Mouse (Mus musculus): Measurements from ENCODE around the gene E030018B13Rik. TPM values are rescaled to one million over a fixed set of nuclear protein-coding genes. Genes with fewer than 3 reads are reported as not detected.

The E030018B13Rik gene
- total RNA-seq, 2 experiments from 2014 or later: not detected

DNA sequence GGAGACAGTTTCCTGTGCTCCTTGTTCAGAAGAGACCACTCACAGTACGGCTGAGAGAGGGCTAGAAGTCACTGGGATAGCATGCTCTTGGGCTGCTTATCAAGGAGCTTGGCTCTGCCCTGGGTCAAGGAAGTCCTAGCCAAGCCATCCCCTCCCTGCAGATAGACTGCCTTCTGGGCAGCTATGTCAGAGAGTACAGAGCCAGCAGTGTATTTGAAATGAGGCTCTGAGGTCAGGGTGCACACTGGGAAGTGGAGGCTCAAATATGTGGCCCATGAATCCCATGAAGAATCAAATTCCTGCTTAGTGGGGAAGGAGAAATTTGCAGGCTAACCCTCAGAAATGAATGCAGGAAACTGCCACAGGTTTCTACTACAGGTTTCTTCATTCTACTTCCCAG, 17.9 kb downstream of the E030018B13Rik start:
- intact Hi-C loops (cut with DNase I): no loop called here
- DNase-seq: no peak

GRCm38 (mm10) chr7:63935809-63936187, 19.1 kb downstream of the E030018B13Rik start:
- intact Hi-C loops (cut with DNase I): loop anchor here (2.0 to 5.0 kb wide), 5 partner anchors 38 to 457 kb away; partner anchors contain the start of genes Mcee and Mphosph10
- DNase-seq: peak in 1 of 2 experiments; percentile 45

DNA sequence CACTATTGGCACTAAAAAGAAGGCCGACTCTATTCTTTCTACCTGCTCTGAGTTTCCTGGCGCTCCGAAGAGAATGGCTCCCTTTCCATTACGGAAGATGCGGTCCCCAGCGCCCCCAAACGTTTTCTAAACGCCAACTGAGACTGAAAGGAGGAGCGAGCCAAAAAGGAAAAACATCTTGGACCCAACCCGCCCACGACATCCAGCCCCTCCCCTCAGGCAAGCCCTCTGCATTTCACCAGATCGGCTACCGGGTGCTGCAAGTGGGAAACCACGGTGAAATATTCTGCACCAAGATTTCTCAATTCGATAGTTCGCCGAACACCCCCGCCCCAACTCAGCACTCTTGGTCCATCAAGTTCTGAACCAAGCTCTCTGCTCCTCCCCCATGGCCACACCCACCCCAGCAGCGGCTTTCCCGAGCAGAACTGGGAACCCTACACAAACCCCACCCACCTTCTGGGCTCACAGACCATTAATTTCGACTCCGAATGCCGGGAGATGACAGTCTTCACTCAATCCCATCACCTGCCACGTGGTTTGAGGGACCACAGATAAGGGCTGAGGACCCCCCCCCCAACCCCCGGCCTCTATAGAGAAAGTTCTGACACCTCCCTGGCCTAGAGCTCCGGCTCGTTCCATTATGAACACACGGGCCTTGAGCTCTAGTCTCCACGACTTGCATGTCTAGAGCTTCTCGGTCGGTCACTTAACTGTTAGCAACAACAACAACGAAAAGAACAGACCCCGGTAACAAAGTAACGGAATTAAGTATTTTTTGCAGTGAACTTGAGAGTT, 19.7 kb downstream of the E030018B13Rik start:
- intact Hi-C loops (cut with DNase I): loop anchor here (2.0 to 5.0 kb wide), 5 partner anchors 39 to 456 kb away; partner anchors contain the start of genes Mcee and Mphosph10

GRCm38 (mm10) chr7:63936986-63937235, 20.3 kb downstream of the E030018B13Rik start:
- intact Hi-C loops (cut with DNase I): loop anchor here (2.0 to 5.0 kb wide), 5 partner anchors 40 to 455 kb away; partner anchors contain the start of genes Mcee and Mphosph10
- no peak for DNase-seq

More for the DNA sequence above, 19.7 kb downstream of the E030018B13Rik start:
- peak; percentile 81 to 86 for DNase-seq

GRCm38 (mm10) chr7:63937236-63938065, 20.8 kb downstream of the E030018B13Rik start:
- intact Hi-C loops (cut with DNase I): loop anchor here (2.0 to 5.0 kb wide), 5 partner anchors 40 to 455 kb away; partner anchors contain the start of genes Mcee and Mphosph10
- peak; percentile 80 to 87 for DNase-seq

- intact Hi-C loops (cut with DNase I): loop anchor here (5.0 kb wide), 4 partner anchors 41 to 454 kb away; partner anchors contain the start of genes Mcee and Mphosph10
- peak in 1 of 2 experiments; percentile 88 for DNase-seq
Observed at GRCm38 (mm10) chr7:63938066-63938913, 21.6 kb downstream of the E030018B13Rik start.

- intact Hi-C loops (cut with DNase I): loop anchor here (5.0 kb wide), 4 partner anchors 42 to 453 kb away; partner anchors contain the start of genes Mcee and Mphosph10
- peak; percentile 92 to 95 for DNase-seq
Observed at GRCm38 (mm10) chr7:63938914-63939396, 22.3 kb downstream of the E030018B13Rik start, which contains the start of gene Klf13. Gene Klf13 (minus strand): TSS chr7:63938915.

GRCm38 (mm10) chr7:63939397-63939951, 22.8 kb downstream of the E030018B13Rik start:
- peak in 1 of 2 experiments; percentile 69 for DNase-seq
- intact Hi-C loops (cut with DNase I): loop anchor here (5.0 kb wide), 4 partner anchors 42 to 453 kb away; partner anchors contain the start of genes Mcee and Mphosph10

GRCm38 (mm10) chr7:63940321-63940720, 23.7 kb downstream of the E030018B13Rik start:
- DNase-seq: no peak
- intact Hi-C loops (cut with DNase I): loop anchor here (5.0 kb wide), 1 partner anchor 87 kb away; no protein-coding TSS in a partner anchor

GRCm38 (mm10) chr7:63941050-63941449, 24.4 kb downstream of the E030018B13Rik start:
- intact Hi-C loops (cut with DNase I): loop anchor here (5.0 kb wide), 1 partner anchor 86 kb away; no protein-coding TSS in a partner anchor
- DNase-seq: no peak

DNA sequence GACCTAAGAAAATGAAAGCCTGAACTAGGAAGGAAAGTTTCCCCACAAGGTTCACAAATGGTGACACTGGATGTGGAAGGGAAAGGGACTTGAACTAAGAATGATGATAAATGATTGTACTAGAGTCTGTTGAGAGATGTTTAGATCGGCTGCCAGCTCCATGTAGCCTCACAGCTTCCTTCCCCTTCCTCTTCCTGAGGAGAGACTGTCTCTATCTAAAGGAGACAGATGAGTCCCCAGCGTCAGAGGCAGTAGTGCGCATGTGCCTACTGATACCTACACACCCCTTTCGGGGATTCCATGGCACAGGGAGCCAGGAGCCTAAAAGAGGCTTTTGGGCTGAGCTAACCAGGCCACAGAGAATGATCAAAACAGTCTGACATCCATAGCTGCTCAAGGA, 24.8 kb downstream of the E030018B13Rik start:
- intact Hi-C loops (cut with DNase I): loop anchor here (5.0 kb wide), 1 partner anchor 86 kb away; no protein-coding TSS in a partner anchor
- no peak for DNase-seq

DNA sequence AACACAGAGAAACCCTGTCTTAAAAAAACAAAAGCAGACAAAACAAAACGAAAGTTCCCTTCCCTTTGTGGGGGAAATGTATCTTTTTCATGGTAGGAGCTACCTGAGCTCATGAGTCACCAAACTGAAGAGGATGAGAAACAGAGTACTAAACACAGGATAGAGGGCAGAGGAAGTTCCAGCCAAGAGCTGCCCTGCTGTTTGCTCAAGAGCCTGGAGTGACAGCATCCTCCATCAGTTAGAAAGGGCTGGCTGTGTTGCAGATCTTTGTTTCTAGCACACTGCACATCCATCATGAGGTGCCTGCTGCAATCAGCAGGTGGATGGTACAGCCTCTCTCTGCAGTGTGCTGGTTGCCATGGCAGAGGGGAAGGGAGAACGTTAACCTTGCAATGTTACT, 27.3 kb downstream of the E030018B13Rik start:
- no peak for DNase-seq
- intact Hi-C loops (cut with DNase I): loop anchor here (5.0 kb wide), 1 partner anchor 83 kb away; no protein-coding TSS in a partner anchor

DNA sequence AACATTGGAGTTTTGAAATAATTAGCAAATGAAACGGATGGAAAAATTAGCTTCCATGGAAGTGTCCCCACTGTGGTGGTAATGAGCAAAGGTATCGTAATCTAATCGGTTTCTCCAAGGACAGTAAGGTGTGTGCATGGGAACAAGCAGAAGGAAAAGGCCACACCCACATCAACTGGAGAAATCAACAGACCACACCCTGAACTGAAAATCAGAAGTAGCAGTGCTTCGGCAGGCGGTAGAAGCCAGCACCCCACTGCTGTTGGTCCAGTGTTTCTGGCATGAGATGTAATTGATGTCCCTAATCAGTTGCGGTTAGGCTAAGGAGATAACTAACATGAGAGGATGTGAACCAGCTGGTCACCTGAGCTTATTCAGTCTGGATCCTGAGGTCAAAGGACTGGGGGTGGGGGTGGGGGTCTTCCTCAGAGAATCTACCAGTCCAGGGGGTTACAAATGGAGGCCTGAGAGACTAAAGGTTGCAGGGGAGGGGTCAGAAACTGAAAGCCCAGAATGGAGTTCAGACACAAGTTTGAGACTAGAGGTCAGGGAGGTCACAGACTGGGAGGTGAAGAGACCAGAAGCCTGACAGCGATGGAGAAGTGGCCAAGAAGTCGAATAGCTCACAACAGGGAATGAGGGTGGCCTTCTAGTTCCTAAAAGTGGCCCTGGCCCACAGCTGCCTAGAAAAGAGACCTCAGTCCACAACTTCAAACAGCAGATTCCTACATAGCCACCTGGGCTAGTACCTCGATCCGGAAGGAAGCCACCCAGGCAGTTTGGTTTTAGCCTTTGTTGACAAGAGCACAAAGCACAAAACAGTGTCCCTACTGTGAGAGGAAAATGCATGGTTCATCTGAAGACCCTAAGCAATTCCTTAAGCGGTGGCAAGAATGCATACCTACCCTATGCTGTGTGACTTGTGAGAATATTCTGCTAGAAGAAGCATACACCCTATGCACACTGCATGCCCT, 31.1 kb downstream of the E030018B13Rik start:
- intact Hi-C loops (cut with DNase I): no loop called here
- DNase-seq: no peak

DNA sequence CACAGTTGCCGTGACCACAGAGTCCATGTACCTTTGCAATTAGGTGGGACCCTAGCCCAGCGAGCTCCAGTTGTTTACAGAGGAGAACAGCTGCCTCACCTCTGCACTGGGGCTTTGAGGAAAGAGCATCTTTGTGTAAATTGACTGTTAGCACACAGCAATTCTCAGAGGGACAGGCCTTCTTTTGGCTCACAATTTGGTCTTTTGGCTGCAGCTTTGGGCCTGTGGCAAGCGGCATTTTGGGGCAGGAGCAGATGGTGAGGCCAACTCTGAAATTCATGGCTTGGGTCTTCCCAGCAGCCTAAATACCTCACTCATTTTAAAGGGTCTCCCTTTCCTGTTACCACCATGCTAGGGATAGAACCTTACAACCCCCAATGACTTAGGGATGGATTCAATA, 32.5 kb downstream of the E030018B13Rik start:
- intact Hi-C loops (cut with DNase I): no loop called here
- DNase-seq: no peak

GRCm38 (mm10) chr7:63950931-63951607, 34.4 kb downstream of the E030018B13Rik start:
- DNase-seq: no peak
- intact Hi-C loops (cut with DNase I): no loop called here

DNA sequence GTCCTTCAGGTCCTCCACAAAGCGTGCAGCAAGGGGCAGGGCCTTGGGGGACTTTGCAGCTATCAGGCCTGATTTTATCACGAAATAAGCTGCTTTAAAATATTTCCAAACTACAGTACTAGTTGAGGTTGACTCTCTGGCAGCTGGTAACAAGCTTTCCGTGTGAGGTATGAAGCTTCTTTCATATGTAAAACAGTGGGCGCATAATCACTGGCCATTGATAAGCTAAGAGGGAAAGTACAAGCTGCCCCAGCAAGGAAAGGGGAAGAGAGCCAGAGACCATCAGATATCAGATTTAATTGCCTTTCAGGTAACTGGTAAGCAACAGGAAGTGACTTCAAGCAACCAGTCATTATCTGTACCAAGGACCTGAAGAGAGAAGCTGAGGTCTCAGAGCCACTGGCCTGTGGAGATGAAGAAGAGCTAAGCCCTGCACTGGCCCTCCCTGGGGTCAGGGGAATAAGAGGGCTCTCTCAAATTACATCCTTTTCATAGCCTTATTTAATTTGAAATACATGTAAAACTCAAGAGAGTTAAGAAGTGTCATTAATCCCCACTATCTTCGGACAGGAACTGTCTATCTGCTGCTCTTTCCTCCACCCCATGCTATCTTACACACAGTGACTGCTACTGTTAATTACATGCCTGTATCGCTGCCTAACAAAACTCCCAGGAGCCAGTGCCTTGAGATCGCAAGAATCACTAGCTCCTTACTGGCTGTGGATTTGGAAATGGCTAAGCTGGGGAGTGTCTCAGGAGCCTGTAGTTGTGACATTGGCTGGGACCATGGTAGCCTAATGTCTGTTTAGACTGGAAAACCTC, 35.6 kb downstream of the E030018B13Rik start:
- DNase-seq: no peak
- intact Hi-C loops (cut with DNase I): no loop called here

DNA sequence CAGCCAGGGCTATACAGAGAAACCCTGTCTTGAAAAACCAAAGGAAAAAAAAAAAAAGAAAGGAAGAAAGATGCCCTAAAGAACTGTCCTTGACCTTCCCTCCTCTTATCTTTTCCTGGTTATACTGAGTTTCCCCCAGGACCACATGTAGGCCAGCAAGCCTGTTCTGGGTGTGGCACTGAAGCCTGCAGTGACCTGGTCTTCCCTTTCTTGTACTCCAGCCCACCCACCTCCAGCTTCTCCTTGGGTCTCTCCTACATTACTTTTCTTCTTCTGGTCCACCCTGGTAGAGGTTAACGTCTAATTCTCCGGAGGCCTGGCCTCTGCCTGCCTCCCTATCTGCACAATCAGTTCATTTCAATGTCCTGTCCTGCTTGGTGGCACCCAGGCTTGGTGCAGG, 38.8 kb downstream of the E030018B13Rik start:
- DNase-seq: no peak
- intact Hi-C loops (cut with DNase I): no loop called here
